Mouse (Mus musculus): ENCODE measurements around the gene Fcgr3.
"Not testable (repeated sequence)": the region's sequence is repeated elsewhere in the genome, so short reads cannot be mapped to it uniquely, and the experiment has no call there.

The Fcgr3 gene

DNA sequence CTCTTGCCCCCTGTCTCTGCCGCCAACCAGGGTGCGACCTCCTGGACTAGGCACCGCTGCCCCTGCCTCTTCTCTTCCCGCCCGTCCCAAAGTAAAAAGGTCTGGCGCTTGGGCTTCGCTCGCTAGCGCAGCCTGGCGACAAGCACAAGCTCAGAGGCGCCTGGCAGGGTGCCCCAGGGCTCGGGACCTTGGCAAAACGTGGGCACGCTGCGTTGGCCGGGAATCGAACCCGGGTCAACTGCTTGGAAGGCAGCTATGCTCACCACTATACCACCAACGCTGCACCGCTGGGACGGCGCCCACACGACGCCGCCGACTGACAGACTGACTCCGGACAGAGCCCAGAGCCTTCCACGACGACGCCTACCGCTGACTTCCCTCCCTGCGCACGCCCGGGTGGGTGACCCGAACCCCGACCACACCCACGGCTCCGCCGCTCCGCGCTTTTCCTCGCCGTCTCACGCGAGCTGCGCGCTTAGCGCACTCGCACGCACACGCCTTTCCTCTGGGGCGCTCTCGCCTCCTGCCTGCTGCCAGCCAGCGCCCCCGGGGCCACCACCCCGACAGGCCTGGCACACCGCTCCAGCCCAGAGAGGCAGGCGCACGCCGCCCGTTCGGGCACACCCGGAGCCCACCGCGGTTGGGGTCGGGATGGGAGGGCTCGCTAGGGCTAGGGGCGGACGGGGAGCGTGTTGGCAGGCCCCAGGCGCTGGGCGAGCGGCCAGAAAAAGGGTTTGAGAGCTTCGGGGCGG is at the start of gene Fcgr3:
Gene Fcgr3 (minus strand): TSS at position 445 of the 752 bp plus-strand sequence.
- DNase-seq: peak; percentile 83

- peak; percentile 88 for DNase-seq
Measured at GRCm38 (mm10) chr1:171113873-171114299, 49.2 kb upstream of the Fcgr3 start, which contains the start of gene Cfap126. Cfap126 (plus strand) TSS chr1:171113918.

DNA sequence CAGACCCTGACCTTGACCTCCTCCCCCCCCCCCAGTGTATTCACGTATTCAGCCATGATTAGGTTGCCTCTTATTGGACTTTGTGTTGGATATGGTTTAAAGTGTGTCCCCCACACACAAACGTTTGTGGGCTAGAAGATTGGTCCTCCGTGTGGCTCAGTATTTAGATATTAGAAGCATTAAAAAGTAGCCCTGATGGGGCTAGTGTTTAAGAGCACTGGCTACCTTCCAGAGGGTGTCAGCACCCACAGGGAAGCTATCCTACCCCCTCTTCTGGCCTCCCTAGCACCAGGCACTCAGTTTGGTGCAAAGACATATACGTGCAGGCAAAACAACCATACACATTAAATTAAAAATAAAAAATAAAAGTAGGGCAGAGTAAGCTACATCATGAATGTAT is 48.3 kb upstream of the Fcgr3 start:
- no peak for DNase-seq

DNA sequence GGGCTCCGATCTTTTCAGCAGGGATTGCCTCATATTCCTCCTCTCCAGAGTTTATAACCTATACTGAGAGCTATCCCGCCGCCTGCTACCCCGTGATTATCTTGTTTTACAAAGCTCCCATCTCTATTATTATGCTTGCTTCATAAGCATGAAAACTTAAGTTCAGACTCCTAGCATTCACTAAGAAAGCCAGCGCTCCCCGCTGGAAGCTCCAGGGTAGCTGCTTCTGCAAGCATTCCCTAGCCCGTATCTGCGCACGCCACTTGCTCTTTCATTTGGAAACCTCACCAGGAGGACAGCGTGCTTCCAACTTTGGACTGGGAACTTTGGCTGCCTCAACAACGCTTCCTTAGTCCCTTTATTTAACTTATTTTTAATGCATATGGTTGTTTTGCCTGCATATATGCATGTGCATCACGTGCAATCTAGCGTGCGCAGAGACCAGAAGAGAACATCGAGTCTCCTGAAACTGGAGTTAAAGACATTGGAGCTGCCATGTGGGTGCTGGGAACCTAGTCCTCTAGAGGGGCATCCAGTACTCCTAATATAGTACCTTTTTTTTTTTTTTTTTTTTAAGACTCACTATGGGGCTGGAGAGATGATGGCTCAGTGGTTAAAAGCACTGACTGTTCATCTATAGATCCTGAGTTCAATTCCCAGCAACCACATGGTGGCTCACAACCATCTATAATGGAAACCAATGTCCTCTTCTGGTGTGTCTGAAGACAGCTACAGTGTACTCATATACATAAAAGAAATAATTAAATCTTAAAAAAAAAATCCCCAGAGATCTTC is 47.2 kb upstream of the Fcgr3 start:
- DNase-seq: peak; percentile 72

- peak; percentile 97 for DNase-seq
Measured at GRCm38 (mm10) chr1:171111020-171111780, 46.5 kb upstream of the Fcgr3 start.

DNA sequence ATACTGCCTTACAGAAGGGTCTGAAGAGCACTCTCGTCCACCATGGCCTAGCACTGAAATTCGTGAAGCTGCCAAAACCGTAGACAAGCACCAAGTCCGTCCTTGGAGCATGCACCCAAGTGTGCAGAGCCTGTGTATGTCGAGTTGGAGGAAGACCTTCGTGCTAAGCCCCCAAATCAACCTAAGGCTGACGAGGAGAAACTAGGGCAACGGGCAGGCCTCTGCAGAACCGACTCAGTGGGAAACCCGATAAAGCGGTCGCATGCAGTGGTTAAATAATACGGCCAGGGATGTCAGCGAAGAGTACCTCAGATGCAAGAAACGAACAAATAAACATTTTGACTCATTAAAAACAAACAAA is 45.9 kb upstream of the Fcgr3 start:
- DNase-seq: no peak

- DNase-seq: no peak
Measured at GRCm38 (mm10) chr1:171109620-171110019, 44.9 kb upstream of the Fcgr3 start.

DNA sequence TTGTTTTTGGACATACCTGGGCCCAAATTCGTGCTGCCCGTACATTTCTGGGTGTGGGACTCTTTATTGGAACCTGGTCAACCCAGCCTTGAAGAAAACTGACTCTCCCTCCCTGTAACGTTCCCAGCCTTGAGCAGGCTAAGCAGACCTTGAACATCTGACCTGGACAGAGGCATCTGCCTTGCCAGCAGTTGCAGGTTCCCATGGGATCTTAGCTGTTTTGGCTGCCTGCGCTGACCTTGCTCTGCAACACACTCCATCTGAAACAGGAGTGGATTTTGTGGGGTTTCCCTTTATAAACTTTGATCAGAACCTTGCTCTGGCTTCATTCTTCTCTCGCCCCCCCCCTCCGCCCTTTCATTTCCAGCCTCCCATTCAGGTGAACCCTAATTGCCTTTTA is 40.5 kb upstream of the Fcgr3 start:
- no peak for DNase-seq

DNA sequence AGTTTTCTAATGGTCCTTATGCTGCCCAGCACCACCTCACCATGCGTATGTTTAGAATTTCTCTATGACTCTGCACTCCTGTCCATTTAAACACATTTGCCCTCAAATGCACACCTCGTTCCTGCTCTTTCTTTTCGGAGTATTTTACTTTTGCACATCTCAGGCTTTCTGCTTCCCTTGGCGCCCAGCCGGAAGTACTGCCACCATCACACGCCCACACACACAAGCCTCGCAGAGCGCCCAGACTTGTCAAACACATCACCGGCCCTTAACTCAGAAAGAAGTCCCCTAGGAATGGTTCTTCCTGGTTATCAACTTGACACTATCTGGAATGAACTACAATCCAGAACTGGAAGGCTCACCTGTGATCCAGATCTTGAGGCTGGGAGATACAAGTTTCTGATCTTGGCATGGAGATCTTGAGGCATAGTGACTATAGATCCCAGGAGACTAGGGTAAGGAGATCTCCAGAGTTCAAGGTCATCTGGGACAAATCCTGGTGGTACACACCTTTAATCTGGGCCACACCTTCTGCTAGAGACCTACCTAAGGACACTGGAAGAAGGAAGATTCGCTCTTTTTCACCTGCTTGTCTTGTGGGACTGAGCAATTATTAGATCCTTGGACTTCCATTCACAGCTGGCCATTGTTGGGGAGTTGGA is 38.6 kb upstream of the Fcgr3 start:
- no peak for DNase-seq

DNA sequence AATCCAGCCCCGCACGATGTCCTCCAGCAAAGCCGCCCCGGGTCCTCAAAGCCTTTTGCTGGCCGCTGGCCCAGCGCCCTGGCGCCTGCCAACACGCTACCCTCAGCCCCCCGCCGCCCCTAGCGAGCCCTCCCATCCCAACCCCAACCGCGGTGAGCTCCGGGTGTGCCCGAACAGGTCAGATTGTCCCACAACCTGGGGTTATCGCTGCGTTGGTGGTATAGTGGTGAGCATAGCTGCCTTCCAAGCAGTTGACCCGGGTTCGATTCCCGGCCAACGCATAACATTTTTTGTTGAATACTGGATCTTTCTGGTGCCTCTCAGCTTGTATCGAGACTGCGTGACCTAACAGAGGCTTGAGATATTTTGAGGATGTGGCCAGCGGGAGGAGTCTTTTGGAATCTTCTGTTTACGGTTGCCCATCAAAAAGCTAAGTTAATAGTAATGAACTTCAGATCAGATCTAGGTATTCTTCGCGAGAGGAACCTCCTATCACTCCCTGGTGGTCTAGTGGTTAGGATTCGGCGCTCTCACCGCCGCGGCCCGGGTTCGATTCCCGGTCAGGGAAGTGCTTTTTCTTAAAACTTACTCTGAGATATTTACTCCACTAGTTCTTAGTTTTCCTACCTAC is 37.9 kb upstream of the Fcgr3 start:
- peak; percentile 91 for DNase-seq

GRCm38 (mm10) chr1:171101733-171102546 is 37.2 kb upstream of the Fcgr3 start:
- DNase-seq: peak; percentile 89

GRCm38 (mm10) chr1:171101033-171101432 is 36.3 kb upstream of the Fcgr3 start:
- no peak for DNase-seq

- no peak for DNase-seq
Measured at GRCm38 (mm10) chr1:171097612-171098011, 32.9 kb upstream of the Fcgr3 start.

DNA sequence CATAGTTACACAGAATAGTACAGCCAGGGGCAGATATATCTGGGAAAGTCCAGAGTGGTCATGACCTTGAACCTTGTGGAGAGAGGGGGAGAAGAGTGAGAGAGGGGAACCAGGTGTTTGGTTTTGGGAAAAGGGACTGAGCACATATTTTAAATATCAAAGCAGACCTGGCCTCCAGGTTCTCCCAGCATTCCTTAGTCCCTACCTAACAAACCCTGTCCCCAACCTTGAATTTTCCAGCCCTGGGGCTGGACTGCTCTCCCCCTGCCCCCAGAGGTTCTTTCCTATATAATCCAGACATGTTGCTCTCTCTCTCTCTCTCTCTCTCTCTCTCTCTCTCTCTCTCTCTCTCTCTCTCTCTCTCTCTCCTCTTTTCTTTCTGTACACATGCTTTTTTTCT is 32.4 kb upstream of the Fcgr3 start:
- DNase-seq: no peak

- no peak for DNase-seq
Measured at GRCm38 (mm10) chr1:171096110-171096964, 31.6 kb upstream of the Fcgr3 start.

- no peak for DNase-seq
Measured at GRCm38 (mm10) chr1:171094424-171094823, 29.7 kb upstream of the Fcgr3 start.

DNA sequence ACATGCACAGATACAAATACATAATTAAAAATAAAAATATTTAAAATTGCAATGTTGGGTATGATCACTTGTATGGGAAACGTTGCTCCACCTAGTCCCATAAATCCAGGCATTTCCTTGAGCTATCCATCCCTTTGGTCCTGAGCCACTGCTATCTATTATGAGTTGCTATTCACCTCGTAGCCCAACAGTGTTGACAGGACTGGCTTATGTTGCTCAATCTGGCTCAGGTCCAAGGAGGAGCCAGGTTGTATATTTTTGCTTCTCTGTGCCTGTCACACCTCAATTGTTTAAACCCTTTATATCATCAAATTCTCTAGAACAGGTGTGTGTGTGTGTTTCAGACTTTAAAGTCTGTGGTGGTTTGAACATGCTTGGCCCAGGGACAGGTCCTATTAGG is 26.0 kb upstream of the Fcgr3 start:
- no peak for DNase-seq

GRCm38 (mm10) chr1:171089891-171090290 is 25.2 kb upstream of the Fcgr3 start:
- DNase-seq: no peak

DNA sequence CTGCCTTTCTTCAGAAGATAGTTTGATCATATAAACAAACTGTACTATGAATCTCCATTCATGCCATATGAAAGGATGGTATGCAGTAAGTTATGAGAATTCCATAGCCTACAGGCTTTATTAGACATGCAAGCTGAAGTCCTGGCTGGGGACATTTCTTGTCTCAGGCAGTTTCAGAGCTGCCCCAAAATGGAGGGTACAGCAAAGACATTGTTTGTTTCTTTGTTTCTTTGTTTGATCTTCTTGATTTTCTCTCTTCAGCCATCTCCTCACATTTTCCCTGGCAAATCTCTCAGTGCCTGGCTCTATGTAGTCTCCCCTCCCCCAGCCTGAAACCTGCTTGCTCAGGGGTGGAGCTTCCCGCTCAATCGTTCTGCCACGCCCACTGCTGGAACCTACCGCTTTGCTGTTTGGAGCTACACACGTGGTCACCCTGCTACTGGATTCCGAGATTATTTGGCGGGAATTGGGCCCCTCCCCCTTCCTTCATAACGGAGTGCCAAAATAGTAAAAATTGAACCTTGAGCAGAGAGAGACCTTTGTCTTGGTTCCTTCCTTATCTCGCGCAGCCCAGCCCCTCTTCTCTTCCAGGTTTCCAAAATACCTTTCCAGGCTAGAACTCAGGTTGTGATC is 23.6 kb upstream of the Fcgr3 start:
- not testable (repeated sequence) for DNase-seq

DNA sequence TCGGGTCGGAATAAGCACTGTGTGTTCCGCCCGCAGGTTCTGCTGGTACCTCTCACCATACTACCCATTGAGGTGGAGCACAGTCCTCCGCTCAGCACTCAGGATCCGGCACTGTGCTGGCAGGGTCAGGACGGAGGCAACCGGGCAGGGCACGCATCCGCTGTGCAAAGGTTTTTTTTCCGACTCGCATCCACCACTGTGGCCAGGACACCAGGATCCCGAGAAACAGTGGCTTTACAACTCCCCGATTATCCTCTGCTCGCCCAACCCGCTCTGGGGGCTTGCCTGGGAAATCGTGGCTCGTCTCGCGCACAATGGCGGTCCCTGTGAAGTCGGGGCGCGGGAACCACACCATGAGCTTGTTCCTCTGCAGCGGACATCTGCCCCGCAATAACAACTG is 21.0 kb upstream of the Fcgr3 start:
- no peak for DNase-seq

Data from kidney, adult 18-20 months (tissue).